Mouse (Mus musculus): ENCODE measurements around the gene Wdr3. TPM values are rescaled to one million over a fixed set of nuclear protein-coding genes. Genes with fewer than 3 reads are reported as not detected.
A peak's percentile ranks its signal among the peaks of the same experiment; 100 is the strongest.

Wdr3 gene
- polyA plus RNA-seq (2012; rRNA removed), result 10.8 and 21.9 TPM in 2 replicates

DNA sequence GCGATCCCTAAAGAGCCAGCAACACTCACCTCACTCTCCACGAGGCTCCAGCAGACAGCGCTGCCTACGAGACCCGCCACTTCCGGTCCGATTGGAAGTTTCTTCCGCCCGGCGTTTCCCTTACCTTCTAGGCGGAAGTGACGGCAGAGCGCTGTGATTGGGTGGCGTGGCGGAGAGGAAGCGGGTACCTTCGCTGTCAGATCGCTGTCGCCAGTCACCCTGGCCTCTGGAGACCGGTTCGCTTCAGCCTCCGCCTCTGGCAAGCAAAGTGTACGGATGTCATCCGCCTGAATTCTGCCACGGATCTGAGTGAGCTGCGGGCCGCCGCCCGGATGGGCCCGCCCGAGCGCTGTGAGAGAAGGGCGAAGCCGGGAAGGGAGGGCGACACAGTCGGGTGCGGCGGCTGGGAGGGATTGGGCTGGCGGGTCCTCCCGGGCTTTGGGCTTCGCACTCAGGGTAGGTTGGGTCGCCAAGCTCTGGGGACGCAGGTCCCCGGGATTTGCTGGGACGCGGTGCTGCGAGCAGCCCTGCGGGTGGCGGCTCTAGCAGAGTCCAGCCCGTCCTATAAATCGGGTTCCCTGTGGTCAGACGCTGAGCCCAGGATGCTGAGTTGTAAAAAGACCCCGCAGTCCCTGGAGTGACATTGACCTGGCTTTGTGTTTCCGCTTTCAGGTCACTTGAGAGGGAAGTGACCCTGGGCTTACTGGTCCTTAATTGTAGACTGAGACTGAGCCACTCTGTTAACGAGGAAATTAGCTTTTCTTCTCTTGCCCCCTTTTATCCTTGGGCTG lies at the start of gene Wdr3, which contains the start of gene Gdap2:
Wdr3 (minus strand) TSS at position 93 of the 791 bp plus-strand sequence.
Gdap2 (plus strand) TSS at position 67 of the 791 bp plus-strand sequence.
- peak; percentile 59 for DNase-seq (ENCODE audit: low read depth)

DNA sequence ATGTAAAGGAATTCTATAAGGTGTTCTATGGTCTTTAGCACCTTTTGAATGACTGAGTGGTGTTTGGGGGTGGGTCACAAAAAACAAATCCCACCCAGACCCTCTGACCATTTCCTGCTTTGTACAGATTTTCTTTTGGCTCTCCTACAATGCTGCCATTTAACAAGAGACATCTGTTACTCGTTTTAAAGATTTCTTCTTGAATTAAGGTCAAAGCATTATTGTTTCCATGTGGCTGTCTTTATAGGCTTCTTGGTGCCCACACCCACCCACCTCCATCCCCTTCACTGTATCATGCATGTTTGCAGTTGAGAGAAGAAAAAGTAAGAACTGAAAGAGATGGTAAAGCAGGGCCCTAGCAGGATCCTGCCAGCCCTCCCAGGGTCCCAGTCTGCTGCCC lies 44.8 kb upstream of the Wdr3 start:
- no peak for DNase-seq (ENCODE audit: low read depth)

DNA sequence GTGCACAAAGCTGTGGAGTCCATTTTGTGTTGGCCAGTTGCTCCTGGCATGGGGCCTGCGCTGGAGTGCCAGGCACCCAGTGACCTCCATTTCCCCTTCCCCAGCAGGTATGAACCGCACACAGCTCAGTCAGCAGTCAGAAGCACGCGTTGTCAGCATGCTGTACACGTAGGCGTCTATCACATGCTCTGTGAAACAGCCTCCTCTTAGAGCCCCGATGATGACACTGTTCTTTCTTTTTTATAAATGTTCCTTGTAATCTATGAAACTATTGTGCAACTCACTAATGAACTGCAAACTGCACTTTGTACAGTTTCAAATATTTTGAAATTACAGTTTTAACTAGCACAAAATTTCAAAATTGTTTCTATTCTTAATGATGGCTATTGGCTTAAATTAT lies 39.3 kb upstream of the Wdr3 start:
- DNase-seq (ENCODE audit: low read depth), result no peak

DNA sequence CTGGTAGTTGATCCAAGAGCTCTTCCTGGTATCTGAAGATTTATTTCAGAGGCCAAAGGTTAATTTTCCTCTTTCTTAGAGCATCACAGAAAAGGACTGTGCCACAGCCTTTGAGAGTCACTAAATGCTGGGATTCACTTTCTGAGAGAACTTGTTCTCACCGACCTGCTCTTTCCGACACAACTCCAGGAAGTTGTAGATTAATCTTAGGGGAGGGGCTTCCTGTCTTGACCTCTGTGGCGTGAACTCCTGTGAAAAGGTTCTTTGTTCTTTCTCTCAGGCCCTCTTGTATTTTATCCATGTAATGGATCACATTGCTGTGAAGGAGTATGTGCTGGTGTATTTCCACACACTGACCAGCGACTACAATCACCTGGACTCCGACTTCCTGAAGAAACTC lies 32.0 kb upstream of the Wdr3 start:
- DNase-seq (ENCODE audit: low read depth), result no peak

DNA sequence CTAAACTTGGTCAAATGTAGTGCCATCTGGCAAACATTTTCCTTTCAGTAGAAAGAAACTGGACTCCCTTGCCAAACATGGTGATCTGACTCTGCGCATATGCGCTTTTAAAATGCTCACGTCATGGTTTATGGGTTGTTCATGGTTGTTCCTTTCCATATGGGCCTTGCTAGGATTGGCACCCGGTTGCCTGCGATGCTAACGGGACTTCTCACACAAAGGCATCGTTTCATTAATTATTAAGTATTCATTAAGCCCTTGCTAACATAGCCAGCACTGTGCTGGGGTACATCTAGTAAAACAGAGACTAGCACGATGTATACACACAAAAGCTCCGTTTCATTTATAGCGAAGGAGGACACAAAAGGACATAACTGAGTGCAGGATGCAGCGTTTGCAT lies 27.7 kb upstream of the Wdr3 start:
- no peak for DNase-seq (ENCODE audit: low read depth)

DNA sequence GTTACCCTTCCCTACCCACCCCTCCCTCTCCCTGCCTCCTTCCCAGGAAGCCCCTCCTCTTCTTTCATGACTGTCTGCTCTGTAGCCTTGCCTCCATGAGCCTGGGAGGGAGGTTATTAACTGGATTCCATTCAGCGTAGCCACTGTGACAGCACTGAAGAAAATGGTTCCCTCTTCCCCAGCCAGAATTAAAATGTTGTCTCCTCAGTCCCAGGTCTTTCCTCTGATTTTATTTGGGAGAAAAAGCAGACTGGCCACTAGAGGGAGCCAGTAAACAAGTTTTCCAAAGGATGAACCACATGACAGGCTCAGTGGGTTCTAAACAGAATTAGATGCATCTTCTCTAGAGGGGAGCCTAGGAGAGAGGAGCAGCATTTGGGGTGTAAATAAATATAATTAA lies 27.2 kb upstream of the Wdr3 start:
- no peak for DNase-seq (ENCODE audit: low read depth)

DNA sequence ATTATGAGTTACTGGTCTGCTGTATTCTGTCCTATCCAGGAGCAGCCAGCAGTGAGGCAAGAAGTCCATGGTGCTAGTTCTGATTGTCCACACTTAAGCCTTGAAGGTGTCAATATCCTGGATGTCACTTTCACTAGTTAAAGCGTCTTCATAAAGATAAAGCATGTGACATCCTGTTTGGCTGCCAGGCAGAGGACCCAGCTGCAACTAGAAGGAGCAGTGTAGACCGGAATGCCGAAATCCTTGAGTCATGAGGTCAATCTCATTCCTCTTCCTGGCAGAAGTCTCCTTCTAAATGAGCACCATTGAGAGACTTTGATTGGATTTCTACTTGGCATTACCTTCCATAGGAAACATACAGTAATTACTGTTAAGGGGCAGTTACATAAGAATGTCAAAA lies 18.3 kb upstream of the Wdr3 start:
- no peak for DNase-seq (ENCODE audit: low read depth)

DNA sequence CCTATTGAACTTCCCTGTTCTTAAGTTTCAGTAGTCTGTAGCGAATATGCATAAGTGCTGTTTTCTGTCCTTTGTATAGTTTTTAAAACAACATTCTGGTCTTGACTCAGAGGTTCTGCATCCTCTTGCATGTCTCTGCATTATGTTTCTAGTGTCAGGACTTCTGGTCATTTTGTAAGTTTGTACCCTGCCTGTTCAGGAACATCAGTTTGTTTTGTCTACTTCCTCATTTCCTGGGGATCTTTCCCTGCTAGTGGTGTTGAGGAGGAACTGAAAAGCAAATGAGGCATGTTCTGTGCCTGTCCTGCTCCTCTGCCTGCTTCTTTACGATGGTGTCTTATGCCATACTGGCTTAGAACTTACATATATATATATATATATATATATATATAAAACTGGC lies 13.8 kb upstream of the Wdr3 start:
- no peak for DNase-seq (ENCODE audit: low read depth)

DNA sequence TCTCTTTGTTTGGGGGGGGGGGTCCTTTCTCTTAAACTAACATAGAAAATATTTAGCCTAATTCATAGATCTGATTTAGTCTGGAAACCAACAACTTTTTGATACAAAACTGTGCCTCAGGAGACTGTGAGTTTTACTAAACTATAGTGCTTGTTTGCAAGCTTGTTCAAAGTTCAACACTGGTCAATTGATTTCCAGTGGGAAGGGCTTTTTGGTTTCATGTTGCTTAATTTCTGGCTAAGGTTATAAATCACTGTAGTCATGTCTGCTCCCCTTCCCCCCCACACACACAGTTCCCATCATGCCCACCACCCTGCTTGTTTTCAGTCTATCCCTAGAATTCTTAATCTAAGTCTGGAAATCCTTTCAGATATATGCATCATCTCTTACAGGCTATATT lies 2.8 kb upstream of the Wdr3 start:
- DNase-seq (ENCODE audit: low read depth), result no peak

DNA sequence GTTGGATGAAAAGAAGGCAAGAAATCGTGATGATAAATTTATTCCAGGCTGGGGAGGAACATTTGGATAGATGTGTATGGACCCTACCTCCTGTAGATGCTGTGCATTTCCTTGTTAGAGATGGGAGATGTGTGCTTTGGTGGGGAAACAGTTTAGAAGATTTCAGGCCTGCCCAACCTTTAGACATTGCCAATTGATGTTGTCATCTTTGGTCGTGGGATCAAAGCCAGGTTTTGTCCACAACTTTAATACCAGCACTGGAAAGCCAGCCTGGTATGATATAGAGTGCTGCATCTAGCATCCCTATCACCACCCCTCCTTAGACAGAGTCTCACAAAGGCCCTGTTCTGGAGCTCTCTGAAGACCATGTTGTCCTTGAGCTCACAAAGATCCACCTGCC lies 1.3 kb upstream of the Wdr3 start:
- DNase-seq (ENCODE audit: low read depth), result no peak

DNA sequence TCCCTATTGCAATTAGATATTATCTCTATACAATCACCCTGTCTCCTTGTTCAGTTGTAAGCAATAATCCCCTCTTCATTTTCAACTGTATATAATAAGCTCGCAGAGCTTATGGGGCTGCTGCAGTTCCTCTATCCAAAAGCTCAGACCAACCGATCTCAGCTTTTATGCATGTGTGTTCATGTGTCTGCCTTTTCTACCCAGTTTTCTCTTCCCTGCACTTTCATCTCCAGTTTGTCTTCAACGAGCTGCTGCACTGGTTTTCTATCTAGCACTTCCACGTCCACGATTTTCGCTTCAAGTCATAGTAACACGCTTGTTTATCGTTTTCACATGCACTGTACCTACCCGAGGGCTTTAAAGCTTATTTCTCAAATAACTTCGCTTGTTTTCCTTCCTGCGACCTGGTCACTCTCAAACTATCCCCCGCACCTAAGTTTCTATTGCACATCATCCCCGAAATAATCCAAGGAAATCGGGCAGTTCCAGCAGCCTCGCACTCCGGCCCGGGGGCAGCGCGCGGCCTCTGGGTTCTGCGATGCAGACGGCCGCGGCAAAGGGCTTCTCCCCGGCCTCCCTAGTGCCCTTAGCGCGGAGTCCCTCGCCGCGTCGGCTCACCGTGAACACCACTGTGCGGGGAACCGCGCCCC lies 417 bp downstream of the Wdr3 start:
- no peak for DNase-seq (ENCODE audit: low read depth)

DNA sequence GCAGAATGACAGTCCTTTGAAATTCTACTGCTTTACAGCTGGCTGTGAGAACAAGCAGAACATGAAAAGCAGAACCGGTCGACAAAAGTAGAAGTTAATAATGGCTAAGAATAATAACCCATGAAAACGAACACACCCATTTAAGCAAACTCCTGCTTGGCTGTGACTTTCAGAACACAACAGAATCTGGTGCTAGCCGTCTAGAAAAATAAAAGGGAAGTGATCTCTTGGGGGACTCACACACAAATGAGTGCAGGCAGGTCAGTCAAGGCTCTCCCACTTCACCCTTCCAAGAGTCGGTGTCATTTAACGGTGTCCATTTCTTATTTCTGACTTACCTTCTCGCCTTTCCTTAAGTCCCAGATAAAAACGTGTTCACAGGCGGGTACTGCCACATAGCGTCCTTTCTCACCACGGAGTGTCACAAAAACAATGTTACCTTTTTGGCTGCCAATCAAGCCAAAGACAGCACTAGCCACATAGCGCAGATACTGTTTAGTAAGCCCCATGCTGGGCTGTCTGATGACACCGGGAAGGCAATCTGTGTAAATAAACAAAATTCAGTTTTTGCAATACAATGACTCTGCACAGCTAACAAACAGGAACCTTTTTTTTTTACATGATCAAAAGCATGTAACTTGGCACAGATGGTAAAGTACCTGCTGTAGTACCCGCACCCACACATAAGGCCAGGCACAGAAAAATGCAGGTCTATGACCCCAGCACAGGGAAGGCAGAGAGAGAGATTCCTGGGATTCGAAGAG lies 1.3 kb downstream of the Wdr3 start:
- DNase-seq (ENCODE audit: low read depth), result no peak

DNA sequence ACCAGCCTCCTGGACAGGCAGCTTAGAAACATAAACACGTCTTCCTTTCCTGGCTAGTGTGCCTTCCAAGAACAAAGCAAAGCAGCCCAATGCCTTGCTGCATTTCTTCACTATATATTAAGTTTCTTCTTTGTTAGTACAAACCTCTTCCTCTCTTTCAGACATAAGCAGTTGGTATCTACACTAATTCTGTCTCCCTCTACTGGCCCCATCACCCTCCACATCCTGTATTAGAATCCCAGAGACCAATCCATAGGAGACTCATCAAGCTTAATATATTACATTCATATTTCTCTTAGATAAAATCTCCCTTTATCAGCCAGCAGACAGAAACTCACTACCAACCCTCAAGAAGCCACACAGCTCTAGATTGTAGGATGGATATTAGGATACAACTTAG lies 39.8 kb downstream of the Wdr3 start:
- no peak for DNase-seq (ENCODE audit: low read depth)

DNA sequence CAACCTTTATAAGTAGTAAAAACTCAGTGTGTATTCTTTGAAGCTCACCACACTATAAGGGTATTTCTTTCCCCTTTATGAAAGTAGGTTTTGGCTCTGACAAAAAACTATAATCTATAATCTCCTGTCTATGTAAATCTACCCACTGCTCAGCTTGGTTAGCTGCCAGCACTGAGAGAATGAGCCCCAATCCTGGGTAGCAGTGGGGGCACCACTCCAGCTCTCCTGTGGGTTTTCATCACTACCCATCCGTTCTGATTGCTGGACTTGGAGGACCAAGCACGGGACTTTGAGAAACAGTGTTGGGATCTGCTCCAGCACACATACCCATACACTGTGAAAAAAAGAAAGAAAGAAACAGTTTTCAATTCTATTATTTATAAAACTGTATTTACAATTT lies 40.2 kb downstream of the Wdr3 start:
- no peak for DNase-seq (ENCODE audit: low read depth)

DNA sequence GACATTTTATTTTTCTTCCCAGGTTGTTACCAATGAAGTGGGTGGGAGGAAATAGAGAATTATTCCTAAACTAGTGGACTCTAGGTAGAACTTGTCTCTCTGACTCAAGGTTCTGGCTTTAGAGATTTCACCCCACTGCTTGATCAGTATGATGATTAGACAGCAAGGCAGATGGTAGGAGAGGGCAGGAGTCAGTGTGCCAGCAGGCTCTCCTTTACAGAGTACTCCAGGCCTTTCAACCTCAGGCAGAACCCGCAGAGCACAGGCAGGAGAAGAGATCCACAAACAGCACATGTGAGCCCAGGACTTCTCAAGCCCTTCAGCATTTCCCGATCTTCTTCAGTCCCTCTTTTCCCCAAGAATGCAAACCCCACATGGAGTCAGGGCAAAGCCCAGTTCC lies 43.5 kb downstream of the Wdr3 start:
- no peak for DNase-seq (ENCODE audit: low read depth)

DNA sequence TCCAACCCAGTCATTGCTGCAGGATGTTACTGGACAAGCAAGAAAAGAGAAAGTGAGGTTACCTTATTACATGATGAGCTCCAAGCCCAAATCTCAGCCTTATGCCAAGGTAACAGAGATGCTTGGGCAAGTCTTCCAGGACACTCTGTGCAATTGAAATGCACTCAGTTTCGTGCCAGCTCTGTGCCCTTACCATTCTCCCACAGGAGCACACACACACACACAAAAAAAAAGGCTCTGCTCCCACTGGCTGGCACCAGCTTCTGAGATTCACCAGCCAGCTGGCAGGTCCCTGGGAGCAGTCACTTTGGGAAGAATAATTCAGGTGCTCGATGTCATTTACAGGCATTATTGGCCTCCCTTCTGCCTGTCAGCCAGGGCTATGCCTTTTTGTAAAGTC lies 55.5 kb downstream of the Wdr3 start:
- DNase-seq (ENCODE audit: low read depth), result peak; percentile 22

DNA sequence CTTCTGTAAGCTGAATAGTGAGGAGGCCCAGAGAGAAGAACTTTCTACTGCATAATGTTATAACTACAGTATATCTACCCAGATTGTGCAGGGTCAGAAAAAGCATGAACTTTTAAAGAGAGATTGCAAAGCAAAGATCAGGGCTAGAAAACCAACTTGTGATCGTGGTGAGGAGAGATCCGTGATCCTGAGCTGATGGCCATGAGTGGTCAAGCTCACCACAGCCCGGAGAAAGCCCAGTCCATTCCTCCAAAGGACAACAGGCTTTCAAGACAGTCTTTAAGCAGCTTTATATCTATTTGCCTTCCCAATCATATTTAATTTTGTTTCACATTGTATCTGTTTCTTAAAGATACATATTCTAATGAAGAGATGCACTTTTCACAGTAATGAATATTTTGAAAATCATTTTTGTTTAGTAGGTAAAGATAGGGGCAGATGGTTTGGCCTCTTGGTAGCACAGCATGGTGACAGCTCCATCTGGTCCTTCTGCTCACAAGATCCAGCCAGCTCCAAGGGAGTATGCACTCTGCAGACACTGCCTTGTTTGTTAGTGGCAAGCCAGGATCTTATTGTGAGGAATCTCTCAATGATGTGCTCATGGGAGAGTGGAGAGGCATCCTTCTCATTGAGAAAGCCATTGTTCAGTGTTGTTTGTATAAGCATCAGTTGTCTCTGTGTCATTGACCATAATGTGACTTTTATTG lies 59.7 kb downstream of the Wdr3 start:
- no peak for DNase-seq (ENCODE audit: low read depth)

Other genes starting within 250 kb of the Wdr3 start
- 14.9 and 19.0 TPM in 2 replicates for gene Gdap2, start within 50 bp of the Wdr3 start, polyA plus RNA-seq (2012; rRNA removed)

Data from gonadal fat pad, adult 2 months (tissue).